In genomic region chr3:75936152-75936551, GRCm38 (mm10) we compare ENCODE assay signal across 31 mouse cellular contexts.
"Had no signal": no experiment of that assay in that cellular context is flagged by ENCODE, and none has a peak within 500 bp of the region (broad histone marks: within the 10 kb centered on the region; RNA-seq: fewer than 3 reads in every experiment).

No protein-coding gene starts in this region.

- ATAC-seq: liver, embryonic 12.5 days; liver, postnatal 0 days; midbrain, embryonic 13.5 days; midbrain, embryonic 15.5 days; midbrain, embryonic 16.5 days had no signal

- H3K4me3 ChIP-seq: left cerebral cortex, adult 2 months; limb, embryonic 10.5 days; limb, embryonic 12.5 days; limb, embryonic 13.5 days; limb, embryonic 15.5 days; liver, embryonic 12.5 days; liver, embryonic 13.5 days; liver, embryonic 15.5 days; lung, embryonic 15.5 days; megakaryocyte, embryonic 14.5 days; midbrain, embryonic 10.5 days; midbrain, embryonic 12.5 days; midbrain, embryonic 13.5 days; midbrain, embryonic 15.5 days; myocyte had no signal

- H3K4me1 ChIP-seq: limb, embryonic 10.5 days; limb, embryonic 12.5 days; limb, embryonic 13.5 days; limb, embryonic 15.5 days; lung, embryonic 15.5 days; midbrain, embryonic 10.5 days; midbrain, embryonic 12.5 days; midbrain, embryonic 13.5 days; midbrain, embryonic 15.5 days had no signal

- H3K9ac ChIP-seq: limb, embryonic 12.5 days; limb, embryonic 13.5 days; limb, embryonic 15.5 days; liver, embryonic 12.5 days; liver, embryonic 13.5 days; liver, embryonic 14.5 days; liver, embryonic 15.5 days; liver, postnatal 0 days; lung, embryonic 14.5 days; lung, embryonic 15.5 days; midbrain, embryonic 12.5 days; midbrain, embryonic 13.5 days; midbrain, embryonic 15.5 days had no signal

- H3K27me3 ChIP-seq: limb, embryonic 12.5 days; limb, embryonic 13.5 days; limb, embryonic 15.5 days; liver, embryonic 12.5 days; liver, embryonic 13.5 days; liver, embryonic 15.5 days; lung, embryonic 15.5 days; megakaryocyte, embryonic 14.5 days; midbrain, embryonic 12.5 days; midbrain, embryonic 13.5 days; midbrain, embryonic 15.5 days had no signal

- DNase-seq: left cerebral cortex, postnatal 4 days; liver; liver, embryonic 13.5 days; liver, postnatal 0 days; lung, adult 18-20 months; lung, adult 2 months; lung, embryonic 14.5 days; lung, postnatal 10 days; lung, postnatal 14 days; lung, postnatal 36 days; lung, postnatal 4 days; midbrain, embryonic 14.5 days had no signal

- H3K4me2 ChIP-seq: limb, embryonic 12.5 days; limb, embryonic 13.5 days; limb, embryonic 15.5 days; liver, embryonic 11.5 days; liver, embryonic 12.5 days; liver, embryonic 13.5 days; liver, embryonic 15.5 days; lung, embryonic 14.5 days; lung, embryonic 15.5 days; midbrain, embryonic 11.5 days; midbrain, embryonic 12.5 days; midbrain, embryonic 13.5 days; midbrain, embryonic 15.5 days had no signal

- H3K9me3 ChIP-seq: limb, embryonic 10.5 days; limb, embryonic 15.5 days; liver, embryonic 13.5 days; liver, embryonic 15.5 days; lung, embryonic 15.5 days; midbrain, embryonic 15.5 days had no signal

- H3K27ac ChIP-seq: left cerebral cortex, adult 2 months; limb, embryonic 10.5 days; limb, embryonic 12.5 days; limb, embryonic 13.5 days; limb, embryonic 15.5 days; liver, embryonic 12.5 days; liver, embryonic 13.5 days; liver, embryonic 14.5 days; liver, embryonic 15.5 days; lung, embryonic 15.5 days; macrophage; midbrain, embryonic 10.5 days; midbrain, embryonic 12.5 days; midbrain, embryonic 13.5 days; midbrain, embryonic 15.5 days had no signal

- H3K36me3 ChIP-seq: midbrain, embryonic 15.5 days had no signal
